Mouse (Mus musculus) thymus, postnatal 36 days (tissue): ENCODE data around the gene Rap1gap.

Experiments used
- DNase-seq, 2 experiments: peaks; one replicate each; pipeline ENCODE4 v3.0.0; 2022; ENCODE audit warnings: mixed read lengths in 2 of 2

Gene Rap1gap

GRCm38 (mm10) chr4:137663491-137663890 is 1.0 kb upstream of the Rap1gap start:
- DNase-seq: no peak

GRCm38 (mm10) chr4:137664980-137665675 is 602 bp downstream of the Rap1gap start:
- no peak for DNase-seq

GRCm38 (mm10) chr4:137665791-137666190 is 1.3 kb downstream of the Rap1gap start:
- no peak for DNase-seq

- no peak for DNase-seq
Measured at GRCm38 (mm10) chr4:137666283-137666957, 1.9 kb downstream of the Rap1gap start.

- no peak for DNase-seq
Measured at GRCm38 (mm10) chr4:137666958-137667345, 2.4 kb downstream of the Rap1gap start.

GRCm38 (mm10) chr4:137667747-137668146 is 3.2 kb downstream of the Rap1gap start:
- no peak for DNase-seq

- no peak for DNase-seq
Measured at GRCm38 (mm10) chr4:137671711-137672500, 7.4 kb downstream of the Rap1gap start.

GRCm38 (mm10) chr4:137675566-137675965 is 11.0 kb downstream of the Rap1gap start:
- no peak for DNase-seq

GRCm38 (mm10) chr4:137676057-137676456 is 11.5 kb downstream of the Rap1gap start:
- peak; percentile 59 to 65 for DNase-seq

GRCm38 (mm10) chr4:137676700-137677484 is 12.4 kb downstream of the Rap1gap start:
- no peak for DNase-seq

- DNase-seq: no peak
Measured at GRCm38 (mm10) chr4:137677906-137678305, 13.4 kb downstream of the Rap1gap start.

- DNase-seq: no peak
Measured at GRCm38 (mm10) chr4:137678568-137678967, 14.0 kb downstream of the Rap1gap start.

GRCm38 (mm10) chr4:137679979-137680550 is 15.5 kb downstream of the Rap1gap start:
- DNase-seq: no peak

- no peak for DNase-seq
Measured at GRCm38 (mm10) chr4:137680721-137681120, 16.2 kb downstream of the Rap1gap start.

GRCm38 (mm10) chr4:137681408-137682104 is 17.0 kb downstream of the Rap1gap start:
- no peak for DNase-seq

- DNase-seq: no peak
Measured at GRCm38 (mm10) chr4:137682961-137683453, 18.5 kb downstream of the Rap1gap start.

- DNase-seq: no peak
Measured at GRCm38 (mm10) chr4:137684830-137685343, 20.4 kb downstream of the Rap1gap start.

- no peak for DNase-seq
Measured at GRCm38 (mm10) chr4:137686303-137686702, 21.8 kb downstream of the Rap1gap start.

GRCm38 (mm10) chr4:137687234-137687825 is 22.8 kb downstream of the Rap1gap start:
- no peak for DNase-seq

- peak in 1 of 2 experiments; percentile 23 for DNase-seq
Measured at GRCm38 (mm10) chr4:137692107-137692902, 27.8 kb downstream of the Rap1gap start.
